Mouse (Mus musculus): ENCODE results near the gene Yars.

The Yars gene

GRCm38 (mm10) chr4:129189542-129190519 lies at the start of gene Yars, which contains the start of gene S100pbp:
Gene Yars, plus strand, starts transcription at chr4:129189760.
Gene S100pbp, minus strand, starts transcription at chr4:129189727.
- DNase-seq, result peak; percentile 99

GRCm38 (mm10) chr4:129140808-129141207 lies 48.8 kb upstream of the Yars start:
- DNase-seq, result no peak

GRCm38 (mm10) chr4:129141560-129142438 lies 47.8 kb upstream of the Yars start:
- no peak for DNase-seq

GRCm38 (mm10) chr4:129142439-129143045 lies 47.0 kb upstream of the Yars start:
- no peak for DNase-seq

GRCm38 (mm10) chr4:129143509-129143908 lies 46.1 kb upstream of the Yars start:
- DNase-seq, result no peak

GRCm38 (mm10) chr4:129144401-129145367 lies 44.9 kb upstream of the Yars start:
- DNase-seq, result no peak

GRCm38 (mm10) chr4:129145411-129145810 lies 44.1 kb upstream of the Yars start:
- no peak for DNase-seq

GRCm38 (mm10) chr4:129145943-129146342 lies 43.6 kb upstream of the Yars start:
- no peak for DNase-seq

- DNase-seq, result no peak
These were observed 43.2 kb upstream of the Yars start for GRCm38 (mm10) chr4:129146392-129146791.

GRCm38 (mm10) chr4:129147552-129148103 lies 41.9 kb upstream of the Yars start:
- no peak for DNase-seq

GRCm38 (mm10) chr4:129149321-129149720 lies 40.2 kb upstream of the Yars start:
- no peak for DNase-seq

GRCm38 (mm10) chr4:129151276-129151811 lies 38.2 kb upstream of the Yars start:
- no peak for DNase-seq

- DNase-seq, result no peak
These were observed 32.0 kb upstream of the Yars start for GRCm38 (mm10) chr4:129157541-129157940.

- no peak for DNase-seq
These were observed 31.0 kb upstream of the Yars start for GRCm38 (mm10) chr4:129158549-129158948.

GRCm38 (mm10) chr4:129161076-129161475 lies 28.5 kb upstream of the Yars start:
- DNase-seq, result no peak

GRCm38 (mm10) chr4:129161581-129162255 lies 27.8 kb upstream of the Yars start:
- DNase-seq, result no peak

GRCm38 (mm10) chr4:129172529-129172928 lies 17.0 kb upstream of the Yars start:
- peak in 1 of 2 experiments; percentile 7 for DNase-seq

- DNase-seq, result no peak
These were observed 10.0 kb upstream of the Yars start for GRCm38 (mm10) chr4:129179560-129179959.

GRCm38 (mm10) chr4:129188041-129188659 lies 1.4 kb upstream of the Yars start:
- DNase-seq, result peak; percentile 3 to 16

Data from B cell, adult 2 months (primary cell).